Mouse (Mus musculus): ENCODE measurements around the gene Dennd5b. TPM values are rescaled to one million over a fixed set of nuclear protein-coding genes. Genes with fewer than 3 reads are reported as not detected.

The Dennd5b gene
- polyA plus RNA-seq, 2 experiments from 2014 or later, result 0.22 to 0.29 TPM

- ATAC-seq, result peak; percentile 18
Measured at GRCm38 (mm10) chr6:149100174-149101075, 1.1 kb downstream of the Dennd5b start.

- no peak for ATAC-seq
Measured at GRCm38 (mm10) chr6:149098993-149099392, 2.5 kb downstream of the Dennd5b start.

GRCm38 (mm10) chr6:149097276-149097675, 4.2 kb downstream of the Dennd5b start:
- no peak for ATAC-seq

- ATAC-seq, result no peak
Measured at GRCm38 (mm10) chr6:149096233-149096632, 5.2 kb downstream of the Dennd5b start.

- no peak for ATAC-seq
Measured at GRCm38 (mm10) chr6:149095389-149095788, 6.1 kb downstream of the Dennd5b start.

GRCm38 (mm10) chr6:149094555-149094954, 6.9 kb downstream of the Dennd5b start:
- no peak for ATAC-seq

GRCm38 (mm10) chr6:149093465-149093864, 8.0 kb downstream of the Dennd5b start:
- ATAC-seq, result no peak

GRCm38 (mm10) chr6:149092406-149092805, 9.1 kb downstream of the Dennd5b start:
- ATAC-seq, result no peak

- ATAC-seq, result no peak
Measured at GRCm38 (mm10) chr6:149077136-149077808, 24.2 kb downstream of the Dennd5b start.

- no peak for ATAC-seq
Measured at GRCm38 (mm10) chr6:149073854-149074253, 27.6 kb downstream of the Dennd5b start.

- ATAC-seq, result no peak
Measured at GRCm38 (mm10) chr6:149072873-149073272, 28.6 kb downstream of the Dennd5b start.

GRCm38 (mm10) chr6:149070592-149071124, 30.8 kb downstream of the Dennd5b start:
- no peak for ATAC-seq

- ATAC-seq, result no peak
Measured at GRCm38 (mm10) chr6:149063382-149063781, 38.1 kb downstream of the Dennd5b start.

- ATAC-seq, result no peak
Measured at GRCm38 (mm10) chr6:149060670-149061387, 40.7 kb downstream of the Dennd5b start.

GRCm38 (mm10) chr6:149057947-149058391, 43.5 kb downstream of the Dennd5b start:
- ATAC-seq, result no peak

GRCm38 (mm10) chr6:149054780-149055179, 46.7 kb downstream of the Dennd5b start:
- ATAC-seq, result no peak

- no peak for ATAC-seq
Measured at GRCm38 (mm10) chr6:149050978-149051723, 50.3 kb downstream of the Dennd5b start.

- peak; percentile 77 for ATAC-seq
Measured at GRCm38 (mm10) chr6:149040099-149040498, 61.4 kb downstream of the Dennd5b start.

GRCm38 (mm10) chr6:149032198-149032597, 69.3 kb downstream of the Dennd5b start:
- no peak for ATAC-seq

GRCm38 (mm10) chr6:149031377-149031776, 70.1 kb downstream of the Dennd5b start:
- ATAC-seq, result no peak

GRCm38 (mm10) chr6:149018431-149018830, 83.0 kb downstream of the Dennd5b start:
- ATAC-seq, result no peak

- peak; percentile 29 for ATAC-seq
Measured at GRCm38 (mm10) chr6:149010766-149011301, 90.6 kb downstream of the Dennd5b start.

All from CD4-positive, CD25-positive, alpha-beta regulatory T cell, adult 4 months (primary cell).